In the genomic region with DNA sequence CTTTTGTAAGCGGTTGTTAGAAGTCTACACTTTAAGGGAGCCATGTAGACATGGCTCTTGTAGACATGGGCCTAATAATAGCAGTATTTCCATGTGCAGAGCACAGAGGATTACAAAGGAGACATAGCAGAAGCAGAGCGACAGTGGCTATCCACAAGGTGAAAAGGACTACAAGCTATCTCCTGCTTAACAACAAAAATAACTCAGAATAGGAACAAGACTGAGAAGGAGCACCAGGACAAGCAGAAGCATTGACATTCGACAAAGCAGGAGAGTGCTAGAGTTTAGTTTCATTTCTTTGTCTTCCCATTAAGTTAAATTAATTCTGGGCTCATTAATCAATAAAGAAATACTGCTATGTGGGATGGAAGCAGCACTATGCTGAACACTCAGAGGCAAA, we compare ENCODE assay signal across 14 mouse cellular contexts.
"Had no signal": no experiment of that assay in that cellular context is flagged by ENCODE, and none has a peak within 500 bp of the region (broad histone marks: within the 10 kb centered on the region; RNA-seq: fewer than 3 reads in every experiment).

No protein-coding gene starts in this region.

- H3K9me3 ChIP-seq: limb, embryonic 10.5 days; liver, embryonic 15.5 days; midbrain, embryonic 10.5 days; midbrain, embryonic 15.5 days; neural tube, embryonic 13.5 days had no signal

- H3K4me2 ChIP-seq: liver, embryonic 11.5 days; liver, embryonic 15.5 days; lung, embryonic 14.5 days; midbrain, embryonic 15.5 days; neural tube, embryonic 13.5 days had no signal

- H3K9ac ChIP-seq: liver, embryonic 15.5 days; lung, embryonic 14.5 days; midbrain, embryonic 15.5 days; neural tube, embryonic 13.5 days had no signal

- H3K4me3 ChIP-seq: left cerebral cortex, adult 2 months; limb, embryonic 10.5 days; liver, embryonic 15.5 days; midbrain, embryonic 10.5 days; midbrain, embryonic 15.5 days; neural tube, embryonic 13.5 days had no signal

- H3K27me3 ChIP-seq: liver, embryonic 15.5 days; midbrain, embryonic 15.5 days; neural tube, embryonic 13.5 days had no signal

- H3K27ac ChIP-seq: left cerebral cortex, adult 2 months; limb, embryonic 10.5 days; liver, embryonic 15.5 days; midbrain, embryonic 10.5 days; midbrain, embryonic 15.5 days; neural tube, embryonic 13.5 days had no signal

- DNase-seq: kidney, postnatal 10 days; kidney, postnatal 4 days; lung, embryonic 14.5 days; lung, postnatal 10 days; lung, postnatal 4 days; right cerebral cortex, postnatal 14 days; thymus, postnatal 4 days had no signal

- ATAC-seq: midbrain, embryonic 15.5 days had no signal

- H3K4me1 ChIP-seq: liver, embryonic 15.5 days had no signal

- H3K36me3 ChIP-seq: liver, embryonic 15.5 days; midbrain, embryonic 15.5 days had no signal
